Mouse (Mus musculus) urinary bladder, postnatal 14 days (tissue): ENCODE results near the gene Lamp2.
A peak's percentile ranks its signal among the peaks of the same experiment; 100 is the strongest.
"Not testable (repeated sequence)": the region's sequence is repeated elsewhere in the genome, so short reads cannot be mapped to it uniquely, and the experiment has no call there.

Experiments used
- DNase-seq: peaks from one replicate; pipeline ENCODE4 v3.0.0; 2021; ENCODE audit warnings: low spot score

Lamp2 gene

DNA sequence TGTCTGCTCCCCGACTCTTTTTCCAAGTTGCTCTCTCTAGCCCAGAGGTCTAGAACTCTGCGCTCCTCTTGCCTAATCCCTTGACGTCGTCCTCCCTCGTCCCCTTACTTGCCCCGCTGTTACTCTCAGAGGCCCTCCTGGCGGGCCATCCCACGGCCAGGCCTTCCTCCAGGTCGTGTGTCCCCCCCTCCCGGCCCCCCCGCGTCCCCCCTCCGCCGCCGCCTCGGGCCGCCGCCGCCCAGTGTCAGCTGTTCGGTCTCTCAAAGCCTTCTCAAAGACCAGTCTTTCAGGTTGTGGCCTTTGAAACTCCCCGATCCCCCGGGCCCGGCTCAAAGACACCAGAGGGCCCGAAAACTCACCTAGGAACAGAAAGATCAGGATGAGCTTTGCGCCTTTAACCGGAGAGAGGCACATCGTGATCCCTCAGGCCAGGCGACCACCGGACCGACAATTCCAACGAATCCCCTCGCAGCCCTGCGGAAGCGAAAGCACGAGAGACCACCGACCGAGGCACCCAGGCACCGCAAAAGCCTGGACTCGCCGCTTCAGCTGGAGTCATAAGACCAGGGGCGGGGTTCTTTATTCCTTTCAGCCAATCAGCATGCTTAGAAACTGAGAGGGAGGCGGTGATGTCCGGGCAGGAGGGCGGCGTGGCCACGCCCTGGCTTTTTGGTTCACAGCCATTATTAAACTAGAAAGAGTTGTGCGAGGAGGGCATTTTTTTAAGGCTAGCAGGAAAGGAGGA lies at the start of gene Lamp2:
Gene Lamp2, minus strand, starts transcription at position 565 of the 745 bp plus-strand sequence.
- peak; percentile 78 for DNase-seq

GRCm38 (mm10) chrX:38504846-38505245 lies 48.6 kb upstream of the Lamp2 start:
- peak; percentile 22 for DNase-seq

GRCm38 (mm10) chrX:38502182-38502581 lies 45.9 kb upstream of the Lamp2 start:
- DNase-seq = not testable (repeated sequence)

DNA sequence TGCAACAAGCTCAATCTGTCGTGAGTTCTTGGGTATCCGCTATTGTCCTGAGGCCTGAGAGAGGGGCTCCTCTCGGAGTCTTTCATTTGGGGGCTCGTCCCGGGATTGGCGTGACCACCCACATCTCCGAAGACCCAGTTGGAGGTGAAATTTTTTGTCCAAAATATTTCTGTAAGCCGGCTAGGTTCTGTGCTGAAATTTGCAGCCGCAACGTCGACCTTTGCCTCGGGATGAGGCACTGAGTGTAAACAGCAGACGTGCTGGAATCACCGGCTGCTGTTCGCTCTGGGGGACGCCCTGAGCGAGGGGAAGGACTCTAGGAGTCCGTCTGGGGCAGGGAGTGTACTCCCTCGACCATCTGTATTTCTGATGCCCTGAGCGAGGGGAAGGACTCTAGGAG lies 29.2 kb upstream of the Lamp2 start:
- DNase-seq = not testable (repeated sequence)

DNA sequence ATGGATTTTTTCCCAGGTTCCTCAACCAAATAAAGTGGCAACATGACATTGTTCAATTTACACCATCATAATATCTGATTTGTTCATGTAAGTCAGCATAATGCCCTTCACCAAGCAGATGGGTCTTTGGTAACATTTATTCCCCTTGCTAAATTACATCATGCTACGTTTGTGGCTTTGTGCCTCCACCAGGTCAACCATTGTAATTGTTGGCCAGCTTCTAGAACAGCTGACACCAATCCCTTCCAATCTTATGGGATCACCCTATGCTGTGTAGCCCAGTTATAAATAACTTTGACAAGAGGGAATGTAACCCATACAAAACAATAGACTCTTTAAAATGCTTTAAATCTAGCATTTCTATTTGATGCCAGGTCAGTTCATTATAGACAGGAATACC lies 22.3 kb upstream of the Lamp2 start:
- DNase-seq = no peak

DNA sequence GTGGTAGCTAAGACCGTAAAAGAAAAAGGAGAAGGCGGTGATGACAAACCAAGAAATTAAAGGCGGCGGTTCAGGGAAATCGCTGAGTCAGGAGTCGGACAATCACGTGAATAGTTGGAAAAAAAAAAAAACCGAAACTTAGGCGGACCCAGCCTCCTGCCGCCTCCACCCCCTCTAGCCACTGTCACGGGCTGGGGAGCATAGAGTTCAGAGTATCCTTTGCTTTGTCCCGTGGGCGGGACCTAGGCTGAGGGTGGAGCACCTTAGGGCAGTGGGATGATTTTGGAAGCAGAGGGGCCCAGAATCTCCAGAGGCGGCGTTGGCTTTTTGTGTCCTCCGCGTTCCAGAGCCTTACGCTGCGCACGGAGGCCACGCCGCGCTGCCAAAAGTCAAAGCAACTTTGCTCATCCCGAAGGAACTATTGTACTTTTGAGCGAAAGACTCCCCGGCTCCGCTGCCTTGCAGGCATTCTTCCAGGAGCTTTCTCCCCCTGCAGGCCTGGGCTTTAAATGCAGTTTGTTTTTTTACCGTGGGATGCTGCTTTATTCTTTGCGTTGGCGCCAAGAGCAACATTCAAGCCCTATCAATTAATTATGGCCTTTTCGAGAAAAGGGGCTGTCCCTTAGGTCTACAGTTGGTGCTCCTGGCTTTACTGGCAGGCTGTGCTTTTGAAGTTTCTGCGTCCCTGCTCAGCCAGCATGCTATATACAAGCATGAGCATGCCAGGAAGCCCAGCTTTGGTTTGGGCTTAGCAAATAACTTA lies 17.5 kb upstream of the Lamp2 start:
- peak; percentile 78 for DNase-seq

- DNase-seq = peak; percentile 3
Measured at GRCm38 (mm10) chrX:38473164-38473536, 16.9 kb upstream of the Lamp2 start.

GRCm38 (mm10) chrX:38466236-38466635 lies 10.0 kb upstream of the Lamp2 start:
- DNase-seq = no peak

- DNase-seq = no peak
Measured at GRCm38 (mm10) chrX:38463160-38463559, 6.9 kb upstream of the Lamp2 start.

- no peak for DNase-seq
Measured at GRCm38 (mm10) chrX:38462101-38462500, 5.8 kb upstream of the Lamp2 start.

DNA sequence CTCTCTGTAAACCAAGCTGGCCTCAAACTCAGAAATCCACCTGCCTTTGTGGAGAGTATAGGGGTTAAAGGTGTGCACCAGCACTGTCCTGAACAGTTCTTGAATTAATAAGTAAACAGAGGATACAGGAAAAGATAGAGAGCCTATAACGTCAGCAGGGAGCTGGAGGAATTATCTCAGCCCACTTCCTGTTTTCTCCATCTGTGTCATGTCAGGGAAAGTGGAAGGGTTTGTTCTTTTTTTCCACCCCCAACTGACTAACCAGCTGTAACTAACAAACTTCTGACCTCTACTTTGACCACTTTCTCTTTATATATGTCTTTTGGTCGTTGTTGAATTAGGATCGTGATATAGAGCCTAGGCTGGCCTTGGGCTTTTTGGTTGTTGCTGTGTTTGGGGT lies 4.6 kb upstream of the Lamp2 start:
- DNase-seq = no peak

DNA sequence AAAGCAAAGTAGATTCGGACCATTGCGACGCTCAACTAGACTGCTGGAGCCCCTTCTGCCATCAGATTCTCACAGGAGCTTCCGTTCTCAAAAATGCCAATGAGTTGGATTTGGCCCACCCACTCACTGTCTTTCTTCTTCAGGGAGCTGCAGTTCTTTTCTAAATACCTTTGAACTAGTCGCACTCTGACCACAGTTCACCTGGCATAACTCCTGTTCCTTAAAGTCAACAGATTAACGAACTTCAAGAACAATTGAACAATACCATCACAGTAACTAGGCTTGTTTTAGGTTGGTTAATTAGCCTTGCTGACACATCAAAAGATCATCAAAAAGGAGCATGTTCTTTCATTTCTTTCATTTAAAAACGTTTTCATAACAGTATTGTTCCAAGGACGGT lies 2.8 kb upstream of the Lamp2 start:
- DNase-seq = no peak

DNA sequence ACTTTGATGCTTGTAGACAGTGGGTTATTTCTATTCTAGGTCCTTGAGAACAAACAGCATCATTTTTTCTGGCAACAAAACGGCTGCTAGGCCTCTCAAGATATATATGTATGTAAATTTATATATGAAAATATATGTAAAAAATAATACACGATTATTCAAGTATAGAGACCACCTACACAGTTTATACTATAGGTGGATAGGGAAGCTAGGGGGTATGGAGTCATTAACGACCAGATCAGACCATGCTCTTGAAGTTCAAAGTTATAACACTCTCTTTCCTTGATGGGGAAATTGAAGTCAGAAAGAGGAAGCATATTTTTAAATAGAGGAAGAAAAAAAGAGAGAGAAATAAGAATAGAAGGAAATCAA lies 367 bp upstream of the Lamp2 start:
- no peak for DNase-seq

DNA sequence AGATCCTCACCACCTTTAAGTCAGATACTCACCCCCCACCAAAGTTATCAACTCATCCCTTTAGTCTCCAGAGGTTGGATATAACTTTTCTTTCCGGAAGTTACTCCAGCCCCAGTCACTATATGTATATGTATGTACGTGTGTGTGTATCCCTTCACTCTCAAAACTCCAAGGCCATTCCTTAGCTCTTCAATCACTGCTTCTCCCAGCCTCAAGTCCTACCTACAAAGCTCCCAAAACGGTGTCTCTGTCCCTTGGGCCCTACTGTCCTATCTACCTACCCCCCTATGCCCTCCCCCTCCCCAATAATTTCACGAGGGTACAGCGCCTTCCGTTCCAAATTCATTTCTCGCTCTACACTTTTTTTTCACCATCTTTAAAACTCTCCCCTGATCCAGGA lies 780 bp downstream of the Lamp2 start:
- DNase-seq = no peak

DNA sequence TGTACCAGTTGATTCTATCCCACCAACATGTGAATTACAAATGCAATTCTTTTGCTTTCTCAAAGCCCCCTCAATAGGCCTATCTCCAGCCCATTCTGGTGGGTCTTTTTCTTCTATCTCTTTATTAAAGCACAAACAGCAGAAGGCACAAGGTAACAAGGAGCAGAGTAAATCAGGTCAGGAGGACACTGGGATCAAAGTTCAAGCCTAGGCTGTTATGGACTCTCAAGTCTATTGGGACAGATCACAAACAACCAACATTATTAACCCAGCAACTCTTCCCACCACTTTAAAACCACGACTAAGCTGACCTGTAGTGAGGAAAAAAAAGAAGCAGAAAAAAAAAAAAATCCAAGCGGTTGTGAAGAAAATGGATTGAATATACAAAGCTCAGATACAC lies 1.4 kb downstream of the Lamp2 start:
- no peak for DNase-seq

DNA sequence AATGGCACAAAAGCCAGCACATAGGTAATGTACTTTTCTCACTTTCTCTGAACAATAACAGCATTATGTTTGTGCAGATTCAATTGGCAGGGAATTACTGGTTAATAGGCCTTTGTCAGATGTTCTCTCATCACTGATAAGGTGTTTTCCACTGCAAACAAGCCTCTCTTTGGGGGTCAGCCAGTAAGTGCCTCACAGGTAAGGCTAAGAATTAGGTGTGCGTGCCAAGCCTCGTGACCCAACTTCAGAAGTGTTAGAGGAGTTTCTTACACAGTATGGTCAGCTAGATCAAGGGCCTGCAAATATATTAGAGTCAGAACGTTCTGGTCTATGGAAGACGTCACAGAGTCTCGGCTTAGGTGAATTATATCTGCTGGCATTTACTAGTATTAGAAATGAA lies 2.3 kb downstream of the Lamp2 start:
- no peak for DNase-seq

- DNase-seq = peak; percentile 38
Measured at GRCm38 (mm10) chrX:38450476-38450875, 5.8 kb downstream of the Lamp2 start.

DNA sequence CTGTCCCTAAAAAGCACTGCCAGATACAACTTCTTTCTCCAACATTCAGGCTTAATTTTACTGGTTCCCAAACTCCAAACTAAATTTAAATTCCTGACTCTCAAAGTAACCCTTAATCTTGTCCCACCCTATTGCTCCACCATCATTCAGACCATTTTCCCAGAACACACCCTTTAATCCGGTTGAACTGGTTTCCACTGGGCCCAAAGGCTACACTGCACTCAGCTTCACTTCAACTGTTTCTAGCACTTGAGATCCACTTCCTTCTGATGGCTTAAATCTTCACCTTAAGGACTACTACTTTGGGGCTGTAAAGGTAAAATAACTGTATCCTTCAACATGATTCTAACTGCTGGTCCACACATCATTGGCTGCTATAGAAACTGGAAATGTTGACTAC lies 10.5 kb downstream of the Lamp2 start:
- no peak for DNase-seq

GRCm38 (mm10) chrX:38442425-38442824 lies 13.8 kb downstream of the Lamp2 start:
- DNase-seq = no peak

DNA sequence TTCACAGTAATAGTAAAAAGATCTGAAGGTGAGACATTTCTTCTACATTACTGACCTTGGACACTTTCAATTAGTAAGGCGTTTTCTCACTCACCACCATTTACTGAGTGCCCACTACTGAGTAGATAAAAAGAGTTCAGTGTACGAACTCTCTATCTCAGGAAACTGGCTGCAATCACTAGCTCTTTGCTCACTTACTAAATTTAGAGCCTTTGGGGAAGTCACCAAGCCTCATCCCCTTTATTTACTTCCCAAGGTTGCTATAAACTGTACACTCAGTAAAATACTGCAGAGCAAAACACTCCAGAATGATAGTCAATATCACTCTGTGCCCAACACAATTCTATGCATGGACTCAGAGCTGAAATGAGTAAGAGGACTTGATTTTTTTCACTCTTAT lies 16.6 kb downstream of the Lamp2 start:
- no peak for DNase-seq

DNA sequence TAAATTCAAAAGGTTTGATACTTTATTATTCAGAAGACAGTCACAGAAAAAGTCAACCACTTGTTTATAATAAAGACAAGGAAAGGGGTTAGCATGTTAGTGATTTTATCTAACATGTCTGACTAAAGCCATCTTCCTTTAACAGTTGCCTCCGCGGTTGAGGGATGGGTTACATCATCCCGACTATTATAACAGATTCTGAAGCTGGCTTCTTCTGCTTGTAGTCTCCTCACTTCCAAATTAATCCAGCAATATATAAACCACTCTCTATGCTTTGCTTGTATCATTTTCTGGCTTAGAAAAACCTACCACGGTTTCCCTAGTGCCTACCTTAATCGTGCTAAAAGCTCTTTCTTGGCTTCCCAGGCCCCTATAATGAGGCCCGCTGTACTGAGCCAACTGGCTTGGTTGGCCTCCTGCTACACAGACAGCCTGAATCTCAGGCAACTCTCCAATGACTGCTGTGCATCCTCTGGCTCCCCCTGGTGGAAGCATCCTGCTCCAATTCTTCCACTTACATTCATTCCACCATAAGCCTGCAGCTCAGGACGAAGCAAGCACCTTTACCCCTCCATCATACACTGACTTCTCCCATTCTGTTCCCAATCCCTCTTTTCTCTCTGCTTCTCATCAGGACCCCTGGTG lies 18.0 kb downstream of the Lamp2 start:
- DNase-seq = peak; percentile 75

- DNase-seq = no peak
Measured at GRCm38 (mm10) chrX:38429455-38429854, 26.8 kb downstream of the Lamp2 start.

GRCm38 (mm10) chrX:38428818-38429440 lies 27.3 kb downstream of the Lamp2 start:
- DNase-seq = no peak
